Mouse (Mus musculus): Measurements from ENCODE around the gene Efl1.

Efl1 gene

DNA sequence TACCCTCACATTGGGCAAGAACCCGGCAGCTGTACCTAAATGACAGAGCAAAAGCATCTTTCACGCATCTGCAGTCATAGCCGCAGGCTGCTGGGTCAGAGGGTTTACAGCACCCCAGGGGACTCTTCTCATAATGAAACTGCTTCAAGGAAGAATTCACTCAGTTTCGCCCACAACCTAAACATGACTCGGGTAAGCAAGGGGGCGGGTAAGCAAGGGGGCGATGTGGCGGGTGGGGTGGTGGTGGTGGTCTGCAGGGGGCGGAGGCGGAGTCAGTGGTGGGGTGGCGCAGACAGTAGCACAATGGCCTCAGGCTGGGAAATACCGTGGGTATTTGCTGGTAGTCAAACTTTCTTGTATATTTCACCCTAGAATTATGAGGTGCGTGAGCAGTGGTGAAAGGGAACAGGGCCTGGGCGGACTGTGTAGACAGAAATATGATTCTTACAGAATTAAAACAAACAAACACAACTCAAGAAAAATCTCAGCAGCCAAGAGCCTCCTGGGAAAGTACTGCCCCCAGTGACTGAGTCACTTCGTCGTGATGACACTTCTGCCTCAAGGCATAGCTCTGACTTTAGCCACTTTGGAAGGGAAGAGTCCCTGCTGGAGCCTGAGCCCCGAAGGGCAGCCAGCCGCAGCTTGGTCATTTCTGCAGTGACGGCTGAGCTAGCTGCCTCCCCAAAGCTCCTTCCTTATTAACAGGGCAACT is 162.9 kb downstream of the Efl1 start:
- no peak for DNase-seq (ENCODE audit: extremely low read depth, low read depth)

DNA sequence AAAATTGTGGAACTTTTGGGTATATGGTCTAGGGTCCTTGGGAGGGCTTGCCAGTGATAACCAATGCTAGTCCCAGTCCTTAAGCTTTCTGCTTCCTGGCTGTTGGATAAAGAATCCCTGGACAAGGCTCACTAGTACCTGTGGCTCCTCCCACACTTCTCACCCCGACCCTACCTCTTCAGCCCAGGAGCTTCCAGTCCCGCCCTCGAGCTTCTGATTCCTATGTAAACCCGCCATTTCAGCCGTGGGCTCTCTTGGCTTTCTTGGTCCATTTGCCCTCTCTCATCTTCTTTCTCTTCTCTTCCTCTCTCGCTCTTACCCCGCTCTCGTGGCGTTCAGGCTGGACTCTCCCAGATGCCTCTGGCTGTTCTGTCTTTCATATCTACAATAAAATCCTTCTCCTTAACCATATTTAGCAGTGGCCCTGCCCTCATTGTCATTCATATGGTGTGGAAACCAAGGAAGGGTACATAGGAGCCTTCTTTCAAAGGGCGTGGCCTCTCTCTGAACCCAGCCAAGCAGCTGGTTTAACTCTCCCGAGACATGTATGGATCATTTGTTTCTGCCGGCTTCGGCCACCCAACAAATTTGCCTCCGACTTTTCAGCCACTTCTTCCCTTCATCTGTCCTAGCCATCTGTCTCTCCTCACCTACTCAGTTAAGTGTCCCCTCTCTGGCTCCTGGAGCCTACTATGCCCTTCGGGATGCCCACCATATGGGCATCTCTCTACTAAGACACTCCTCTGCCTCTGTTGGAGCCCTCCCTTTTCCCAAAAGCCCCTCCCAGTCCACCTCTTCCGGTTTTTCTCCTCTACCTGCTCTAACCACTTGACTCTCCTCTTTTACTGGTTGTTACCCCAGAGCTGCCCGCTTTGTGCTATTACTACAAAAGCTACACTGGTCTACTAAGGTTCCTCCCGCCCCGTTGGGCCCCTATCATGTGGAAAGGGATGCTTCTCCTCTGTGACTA is 164.1 kb downstream of the Efl1 start:
- no peak for DNase-seq (ENCODE audit: extremely low read depth, low read depth)

DNA sequence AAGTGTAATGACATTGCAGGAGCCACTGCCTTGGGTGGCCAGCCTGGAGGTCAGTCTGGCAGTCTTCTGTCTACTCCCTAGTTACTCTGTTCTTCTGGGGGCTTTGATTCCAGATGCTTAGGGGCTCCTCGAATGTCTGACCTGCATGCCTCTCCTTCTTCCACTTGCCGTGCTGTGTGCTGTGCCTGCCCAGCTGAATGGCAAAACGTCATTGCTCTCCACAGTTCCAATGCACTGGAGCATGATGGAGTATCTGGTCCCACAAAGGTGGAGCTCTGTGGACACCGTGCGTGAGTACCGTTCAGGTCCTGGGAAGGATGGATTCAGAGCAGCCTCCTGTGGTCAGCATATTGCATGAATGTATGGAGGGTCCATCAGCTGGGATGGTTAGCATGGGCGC is 171.1 kb downstream of the Efl1 start:
- DNase-seq (ENCODE audit: extremely low read depth, low read depth), result no peak

DNA sequence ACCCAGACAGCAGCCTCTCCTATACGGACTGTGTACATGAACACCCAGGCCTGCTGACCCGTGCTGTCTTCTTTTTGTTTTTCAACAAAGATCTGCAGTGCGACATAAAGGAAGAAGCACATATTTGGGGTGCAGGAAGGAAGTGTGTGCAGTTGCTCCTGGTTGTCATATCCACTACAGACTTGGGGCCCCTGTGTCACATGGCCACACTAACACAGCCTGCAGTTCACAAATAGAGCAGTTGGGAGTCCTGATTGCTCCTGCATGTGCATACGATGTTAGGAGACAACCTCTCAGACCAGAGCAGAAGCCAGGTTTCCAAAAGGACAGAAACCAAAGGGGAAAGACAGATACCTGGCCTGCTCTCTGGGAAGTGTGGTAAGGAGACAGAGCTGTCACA is 172.2 kb downstream of the Efl1 start:
- DNase-seq (ENCODE audit: extremely low read depth, low read depth), result no peak

DNA sequence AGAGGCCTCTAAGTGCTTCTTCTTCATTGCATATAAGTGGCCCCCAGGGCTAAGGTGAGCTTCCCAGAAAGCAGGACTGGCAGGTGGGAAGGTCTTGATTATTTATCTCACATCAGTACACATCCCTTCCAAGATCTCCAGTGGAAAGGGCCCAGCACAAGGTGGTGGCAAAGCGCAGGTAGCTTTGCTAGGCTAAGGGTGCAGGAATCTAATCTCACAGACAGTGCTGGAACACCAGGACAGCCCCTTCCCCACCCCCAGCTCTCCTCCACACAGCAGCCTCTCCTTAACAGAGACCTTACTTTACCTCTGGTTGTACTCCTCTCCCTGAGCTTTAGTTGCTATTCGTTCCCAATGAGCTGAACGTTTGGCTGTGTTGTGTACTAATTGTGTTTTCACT is 173.1 kb downstream of the Efl1 start:
- DNase-seq (ENCODE audit: extremely low read depth, low read depth), result no peak

DNA sequence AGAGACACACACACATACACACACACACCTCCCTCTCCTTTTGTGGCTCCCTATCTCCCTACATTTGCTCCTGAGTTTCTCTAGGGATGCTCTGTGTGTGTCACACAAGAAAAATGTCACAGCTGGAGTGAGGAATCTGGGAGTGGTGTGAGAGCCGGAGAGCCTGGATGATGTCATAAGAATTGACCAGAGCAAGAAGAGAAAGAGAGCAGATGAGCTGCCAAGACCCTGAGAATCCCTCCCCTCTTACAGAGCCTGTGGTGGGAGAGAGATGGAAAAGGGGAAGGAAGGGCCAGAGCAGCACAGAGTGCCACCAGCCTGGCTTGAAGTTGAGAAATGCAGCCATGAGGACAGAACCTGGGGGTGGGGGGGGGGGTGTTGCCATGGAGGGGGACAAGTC is 174.1 kb downstream of the Efl1 start:
- no peak for DNase-seq (ENCODE audit: extremely low read depth, low read depth)

Measured in MEL-GATA-1-ER (cell line).